Mouse (Mus musculus): ENCODE measurements around the gene Fars2.

Gene Fars2

DNA sequence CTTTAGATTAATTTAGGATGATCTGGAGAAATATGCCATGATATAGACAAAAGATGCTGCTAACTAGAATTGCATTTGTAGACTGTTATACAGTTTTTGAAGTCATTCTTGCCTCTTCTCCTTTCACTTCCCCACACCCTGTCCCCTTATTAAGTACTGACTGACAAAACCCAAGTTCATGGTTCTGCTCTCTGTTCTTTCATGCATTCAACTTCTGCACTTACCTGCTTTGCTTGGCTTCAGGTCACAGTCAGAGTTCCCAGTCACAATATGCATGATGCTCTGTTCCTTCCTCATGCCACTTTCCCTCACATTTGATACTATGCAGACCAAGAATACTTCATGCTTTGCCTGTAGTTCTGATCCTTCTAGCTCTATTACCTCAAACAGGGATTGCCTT is 105.5 kb downstream of the Fars2 start:
- no peak for DNase-seq

DNA sequence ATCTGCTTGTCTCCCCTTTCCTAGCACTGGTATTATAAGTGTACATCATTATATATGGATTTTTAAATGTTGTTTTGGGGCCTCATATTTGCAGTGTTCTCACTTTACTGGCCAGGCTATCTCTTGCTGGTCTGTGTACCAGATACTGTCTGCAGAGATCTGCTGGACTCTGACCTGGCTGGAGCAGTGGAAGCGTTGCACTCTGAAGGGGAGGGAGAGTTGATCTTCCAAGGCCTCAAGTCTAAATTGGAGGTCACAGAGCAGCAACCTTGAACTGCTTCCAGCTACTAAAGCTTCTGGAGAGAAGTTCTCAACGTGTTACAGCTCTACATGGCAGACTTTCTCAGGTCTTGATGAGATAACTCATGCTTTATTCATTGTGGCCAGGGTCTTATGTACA is 107.2 kb downstream of the Fars2 start:
- DNase-seq = no peak

DNA sequence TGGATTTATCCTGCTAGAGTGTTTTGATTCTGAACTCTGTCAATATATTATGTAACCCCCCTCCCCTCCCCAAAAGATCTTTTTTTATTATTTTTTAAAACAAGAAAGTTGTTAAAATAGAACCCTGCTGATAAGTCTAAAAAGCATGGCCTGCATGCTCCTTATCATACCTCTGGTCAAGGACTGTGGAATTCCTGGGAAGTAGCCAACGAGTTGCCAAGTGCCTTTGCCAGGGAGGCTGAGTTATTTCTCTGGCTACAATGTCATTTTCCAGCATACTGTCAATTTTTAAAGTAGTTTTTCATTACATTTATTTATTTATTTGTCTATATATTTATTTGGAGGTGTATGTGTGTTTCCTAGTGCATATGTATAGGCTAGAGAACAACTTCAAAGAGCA is 125.0 kb downstream of the Fars2 start:
- DNase-seq = no peak

DNA sequence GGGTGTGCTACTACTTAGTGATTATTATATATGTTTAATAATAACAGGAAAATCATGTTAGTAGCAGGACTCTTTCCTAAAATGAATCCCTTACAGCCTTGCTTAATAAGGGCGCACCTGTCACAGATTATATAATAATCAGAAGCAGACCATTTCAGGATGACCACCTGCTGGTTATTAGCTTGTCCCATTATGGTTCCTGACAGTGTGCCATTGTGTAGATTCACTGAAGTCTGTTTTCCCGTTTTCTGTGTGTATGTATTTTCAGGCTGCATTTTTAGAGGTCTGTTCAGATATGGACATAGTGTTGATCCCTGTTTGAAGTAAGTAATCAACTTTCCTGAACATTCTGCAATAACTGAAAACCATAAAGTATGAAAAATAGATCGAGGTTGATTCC is 136.7 kb downstream of the Fars2 start:
- peak; percentile 74 for DNase-seq

DNA sequence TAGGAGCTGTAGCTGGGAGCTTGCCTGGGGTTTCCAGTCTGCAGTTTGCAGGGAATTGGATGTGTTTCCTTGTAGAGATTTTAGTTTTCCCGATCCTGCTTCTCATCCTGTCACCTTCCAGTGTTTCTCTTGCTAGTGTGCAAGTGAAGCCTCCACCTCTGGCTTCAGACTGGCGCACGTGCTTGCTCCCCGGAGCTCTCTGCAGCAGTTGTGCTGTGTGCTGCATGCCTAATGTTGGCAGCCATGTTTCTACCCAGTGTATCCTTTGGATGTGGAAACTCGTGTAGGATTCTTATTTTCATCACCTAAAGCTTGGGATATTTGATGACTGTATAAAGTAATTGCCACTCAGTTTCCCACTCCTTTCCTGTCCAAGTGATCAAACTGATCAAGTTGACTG is 140.0 kb downstream of the Fars2 start:
- no peak for DNase-seq

DNA sequence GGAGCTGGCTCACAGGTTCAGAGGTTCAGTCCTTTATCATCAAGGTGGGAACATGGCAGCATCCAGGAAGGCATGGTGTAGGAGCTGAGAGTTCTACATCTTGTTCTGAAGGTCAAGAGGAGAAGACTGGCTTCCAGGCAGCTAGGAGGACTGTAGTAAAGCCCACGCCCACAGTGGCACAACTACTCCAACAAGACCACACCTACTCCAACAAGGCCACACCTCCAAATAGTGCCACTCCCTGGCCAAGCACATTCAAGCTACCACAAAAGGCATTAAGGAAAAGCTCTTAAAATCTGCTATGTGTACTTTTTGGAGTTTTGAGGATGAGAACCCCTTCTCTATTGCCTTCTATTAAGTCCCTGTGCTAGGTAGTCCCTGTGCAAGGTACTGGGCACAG is 142.5 kb downstream of the Fars2 start:
- no peak for DNase-seq

DNA sequence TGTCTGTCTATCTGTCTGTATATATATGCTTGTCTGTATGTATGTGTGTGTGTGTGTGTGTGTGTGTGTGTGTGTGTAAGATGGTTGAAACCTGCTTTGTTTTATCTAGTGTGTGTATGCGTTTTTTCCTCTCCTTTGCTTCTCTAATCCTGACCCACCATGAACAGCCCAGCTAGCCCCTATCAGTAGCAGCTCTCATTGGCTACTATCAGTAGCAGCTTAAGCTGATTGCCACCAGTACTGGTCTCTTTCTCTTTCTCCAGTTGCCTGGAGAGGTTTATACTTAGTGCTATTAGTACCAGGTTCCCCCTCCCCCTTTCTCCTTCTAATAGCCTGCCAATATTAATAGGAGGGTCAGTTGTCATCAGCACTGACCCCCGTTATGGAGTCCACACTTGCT is 144.1 kb downstream of the Fars2 start:
- DNase-seq = no peak

DNA sequence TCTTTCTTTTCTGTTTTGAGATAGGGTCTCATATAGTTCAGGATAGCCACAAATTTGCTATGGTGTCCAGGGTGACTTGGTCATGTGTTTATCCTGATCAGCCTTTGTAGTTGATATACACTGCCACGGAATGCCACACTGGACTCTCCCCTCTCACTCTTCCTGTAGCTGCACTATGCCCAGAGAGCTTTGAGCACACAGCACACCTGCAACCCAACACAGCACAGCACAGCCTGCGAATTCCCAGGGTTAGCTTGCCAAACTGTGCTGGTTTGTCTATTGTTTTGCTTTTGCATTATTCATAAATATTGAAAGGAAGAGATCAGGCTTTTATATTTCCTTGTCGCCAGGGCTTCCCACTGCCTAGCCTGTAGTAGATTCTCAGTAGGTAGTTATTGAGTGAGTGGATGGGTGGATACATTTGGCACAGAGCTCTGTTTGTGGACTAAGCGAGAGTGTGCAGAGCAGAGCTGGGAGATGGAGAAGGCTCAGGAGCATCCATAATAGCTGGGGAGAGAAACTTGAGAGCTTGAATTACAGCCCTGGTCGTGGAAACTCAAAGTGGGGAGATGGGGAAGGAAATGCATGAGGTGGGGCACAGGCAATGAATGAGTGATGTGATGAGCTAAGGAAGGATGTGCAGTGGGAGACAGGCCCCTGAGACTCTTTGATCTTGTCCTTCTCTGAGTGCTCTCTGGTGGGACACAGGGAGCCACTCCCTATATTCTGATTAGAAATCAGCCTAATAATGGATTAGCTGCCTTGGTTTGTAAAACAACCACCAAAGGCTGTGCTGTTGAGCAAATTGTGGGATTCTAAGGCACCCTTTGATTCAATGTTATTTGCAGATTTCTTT is 146.3 kb downstream of the Fars2 start:
- DNase-seq = no peak

DNA sequence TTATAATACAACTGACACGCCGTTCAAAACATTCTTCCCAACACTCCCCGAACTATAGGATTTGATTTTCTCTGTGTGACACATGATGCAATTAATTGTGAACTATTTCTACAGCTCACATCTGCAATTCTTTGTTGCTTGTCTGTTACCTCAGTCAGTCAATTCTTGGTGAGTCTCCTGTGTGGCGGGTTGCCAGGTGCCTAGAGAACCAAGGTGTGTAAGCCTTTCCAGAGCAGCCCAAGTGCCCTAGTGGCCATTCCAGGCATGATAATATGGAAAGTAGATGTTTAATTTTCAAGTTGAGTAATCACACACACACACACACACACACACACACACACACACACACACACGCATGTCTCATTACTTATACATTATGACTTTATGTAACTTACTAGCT is 147.2 kb downstream of the Fars2 start:
- DNase-seq = peak; percentile 24

DNA sequence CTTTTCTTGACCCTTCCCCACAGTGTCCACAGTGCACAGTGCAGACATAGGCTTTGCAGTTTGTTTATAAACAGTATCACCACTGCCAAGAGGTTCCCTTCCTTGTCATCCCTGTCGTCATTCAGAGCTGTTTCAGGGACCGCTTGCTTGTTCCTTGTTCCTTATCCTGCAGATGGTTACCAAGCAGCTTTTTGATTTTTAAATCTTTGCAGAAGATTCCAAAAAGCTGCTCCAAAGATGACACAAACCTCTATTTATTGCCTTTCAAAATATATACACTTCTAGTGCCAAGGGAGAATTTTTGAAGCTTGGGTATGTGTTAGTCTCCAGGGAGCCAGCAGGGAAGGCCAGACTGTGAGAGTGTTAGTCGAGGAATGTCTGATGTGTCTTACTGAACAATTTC is 148.1 kb downstream of the Fars2 start:
- DNase-seq = no peak

DNA sequence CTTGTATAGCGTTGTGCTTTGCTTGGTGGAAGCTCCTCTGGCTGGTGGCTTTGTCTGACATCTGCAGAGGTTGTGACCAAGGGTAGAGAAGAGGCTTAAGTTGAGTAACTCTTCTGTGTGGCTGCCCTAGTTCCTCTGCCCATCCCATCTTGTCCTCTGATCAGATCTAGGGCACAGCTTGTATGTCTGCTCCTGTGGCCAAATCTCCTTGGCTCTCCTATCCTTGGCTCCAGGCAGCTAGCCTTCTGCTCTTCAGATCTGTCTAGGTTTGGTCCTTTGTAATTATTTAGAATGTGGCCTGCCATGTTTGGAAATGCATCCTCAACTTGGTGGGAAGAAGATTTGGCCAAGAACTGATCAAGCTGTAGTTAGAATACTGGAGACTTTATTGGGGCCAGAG is 150.2 kb downstream of the Fars2 start:
- peak; percentile 23 for DNase-seq

DNA sequence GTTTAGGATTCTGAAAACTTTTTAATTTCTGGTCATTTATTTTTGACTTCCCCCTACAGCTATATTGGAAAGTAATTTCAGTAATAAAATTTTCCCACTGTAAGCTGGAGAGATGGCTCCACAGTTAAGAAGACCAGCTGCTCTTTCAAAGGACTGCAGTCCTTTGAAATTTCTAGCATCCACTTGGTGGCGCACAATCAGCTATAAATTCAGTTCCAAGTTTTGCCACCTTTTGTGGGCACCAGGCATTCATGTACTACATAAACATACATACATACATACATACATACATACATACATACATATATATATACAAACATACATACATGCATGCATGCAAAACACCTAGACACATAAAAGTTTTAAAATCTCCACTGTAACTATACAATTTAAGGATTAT is 153.7 kb downstream of the Fars2 start:
- no peak for DNase-seq

DNA sequence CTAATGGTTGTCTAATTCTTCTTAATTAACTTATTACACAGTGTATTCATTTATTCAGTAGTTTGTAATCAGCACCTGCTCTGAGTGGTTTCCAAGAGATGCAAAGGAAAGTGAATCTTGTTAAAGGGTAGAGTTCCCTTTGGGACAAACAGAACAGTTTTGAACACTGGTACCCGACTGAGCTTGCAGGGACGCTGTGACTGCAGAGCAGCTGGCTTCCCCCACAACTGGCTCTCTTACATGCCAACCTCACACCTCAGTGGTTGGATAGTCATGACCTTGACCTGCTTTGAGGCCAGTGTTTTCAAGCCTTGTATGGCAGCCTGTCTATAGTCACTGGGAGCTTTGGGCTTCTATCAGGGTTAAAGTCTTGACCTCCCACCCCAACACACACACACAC is 156.3 kb downstream of the Fars2 start:
- no peak for DNase-seq

DNA sequence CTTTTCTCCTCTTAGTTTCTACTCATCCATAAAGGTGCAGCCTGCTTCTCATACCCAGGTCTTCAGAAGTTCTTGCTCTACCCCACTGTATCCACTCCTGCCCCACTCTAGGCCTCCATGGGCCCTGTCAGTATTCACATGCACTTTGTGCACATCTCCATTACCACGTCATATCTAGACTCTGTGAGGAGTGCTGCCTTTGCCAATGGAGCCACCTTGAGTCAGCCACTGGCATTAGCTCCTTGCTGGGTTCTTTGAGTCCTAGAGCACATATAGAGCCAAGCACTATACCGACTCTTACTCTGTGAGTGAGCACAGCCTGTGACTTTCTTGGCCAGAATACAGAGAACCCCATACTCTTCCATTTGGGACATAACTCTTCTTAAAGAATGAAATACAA is 159.0 kb downstream of the Fars2 start:
- DNase-seq = no peak

DNA sequence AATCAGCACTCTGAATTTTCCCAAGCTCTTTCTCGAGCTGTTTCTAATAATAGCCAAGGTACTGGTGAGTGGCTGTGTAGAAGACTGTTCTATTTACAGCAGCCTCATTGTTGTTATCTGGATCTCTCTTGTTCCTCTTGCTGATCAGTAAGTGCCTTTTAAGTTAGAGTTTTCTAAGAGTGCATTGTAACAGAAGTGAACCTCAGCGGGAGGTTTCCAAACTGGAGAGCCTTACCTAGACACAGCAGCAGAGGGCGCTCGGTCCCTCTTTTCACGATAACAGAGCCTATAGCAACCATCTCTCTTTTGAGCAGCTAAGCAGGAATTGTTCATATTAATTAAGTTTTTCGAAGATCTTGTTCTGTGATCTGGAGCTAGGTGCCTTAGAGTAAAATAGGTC is 164.8 kb downstream of the Fars2 start:
- DNase-seq = peak; percentile 78

DNA sequence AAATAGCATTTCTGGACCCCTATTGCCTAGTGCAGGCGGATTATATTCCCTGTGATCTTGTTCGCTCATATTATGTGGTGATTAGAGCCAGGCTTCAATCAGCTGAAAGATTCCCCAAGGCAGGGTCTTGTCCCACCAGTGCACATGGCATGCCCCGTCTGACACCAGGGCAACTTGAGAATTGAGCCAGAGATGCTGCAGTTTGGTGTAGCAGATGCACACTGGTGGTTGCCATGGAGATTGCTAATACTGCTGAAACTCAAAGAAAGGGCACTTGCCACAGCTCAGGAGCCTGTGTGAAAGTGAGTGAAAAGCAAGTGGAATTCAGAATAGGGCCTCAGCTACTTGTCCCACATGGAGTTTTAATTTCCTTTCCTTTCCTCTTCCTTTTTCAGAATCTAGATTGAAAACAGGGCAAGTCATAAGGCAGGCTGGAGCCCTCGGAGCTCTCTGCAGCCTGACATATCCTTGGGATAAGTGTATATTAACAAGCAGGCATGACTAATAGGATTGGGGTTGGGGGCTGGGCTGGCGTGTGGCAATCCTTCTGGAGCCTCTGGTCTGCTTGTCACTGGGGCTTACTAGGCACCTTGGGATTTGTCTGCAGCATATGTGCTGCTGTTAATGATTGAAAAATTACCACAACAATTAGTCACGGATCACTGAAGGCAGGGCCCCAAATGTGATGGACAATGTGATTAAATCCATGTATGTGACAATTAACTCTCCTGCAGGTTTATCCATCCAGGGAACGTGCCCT is 165.8 kb downstream of the Fars2 start:
- no peak for DNase-seq

DNA sequence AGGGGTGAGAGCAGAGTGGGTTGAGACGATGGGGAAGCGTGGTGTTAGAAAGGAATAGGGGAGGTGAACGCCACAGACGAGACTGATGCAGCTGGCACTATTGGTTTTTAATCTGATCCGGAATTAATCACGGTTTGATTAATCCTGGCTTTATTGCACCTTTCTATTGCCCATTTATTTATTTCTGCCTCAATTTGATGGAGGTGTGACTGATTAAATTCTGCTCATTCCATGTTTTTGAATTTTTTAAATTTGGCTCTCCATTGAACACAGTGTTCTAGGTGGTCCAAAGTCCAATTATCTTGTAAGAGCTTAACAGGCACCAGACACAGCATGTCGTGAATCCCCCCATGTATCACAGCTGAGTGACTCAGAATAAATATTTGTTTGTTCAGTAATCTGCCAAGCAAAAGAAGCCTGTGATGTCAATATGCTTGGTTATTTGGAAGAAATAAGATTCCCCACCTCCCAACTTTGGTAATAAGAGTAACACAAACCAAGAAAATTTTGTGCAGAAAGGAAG is 166.4 kb downstream of the Fars2 start:
- DNase-seq = no peak

DNA sequence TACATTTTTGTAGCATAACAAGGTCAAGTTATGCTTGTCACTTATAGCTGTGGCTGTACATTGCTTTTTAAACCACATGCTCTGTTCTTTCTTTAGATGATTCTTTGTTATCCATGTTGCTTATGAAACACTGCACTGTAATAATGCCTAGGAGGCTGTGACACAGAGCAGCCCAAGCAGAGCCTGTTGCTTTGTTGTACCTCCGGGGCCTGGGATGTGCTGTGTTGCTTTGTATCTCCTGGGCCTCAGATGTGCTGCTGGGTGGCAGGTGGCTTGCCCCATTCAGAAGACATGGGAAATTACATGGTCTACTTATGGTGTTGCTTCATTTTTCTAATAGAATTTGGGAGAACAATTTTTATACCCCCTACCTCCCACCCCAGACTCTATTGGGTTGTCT is 166.9 kb downstream of the Fars2 start:
- DNase-seq = no peak

DNA sequence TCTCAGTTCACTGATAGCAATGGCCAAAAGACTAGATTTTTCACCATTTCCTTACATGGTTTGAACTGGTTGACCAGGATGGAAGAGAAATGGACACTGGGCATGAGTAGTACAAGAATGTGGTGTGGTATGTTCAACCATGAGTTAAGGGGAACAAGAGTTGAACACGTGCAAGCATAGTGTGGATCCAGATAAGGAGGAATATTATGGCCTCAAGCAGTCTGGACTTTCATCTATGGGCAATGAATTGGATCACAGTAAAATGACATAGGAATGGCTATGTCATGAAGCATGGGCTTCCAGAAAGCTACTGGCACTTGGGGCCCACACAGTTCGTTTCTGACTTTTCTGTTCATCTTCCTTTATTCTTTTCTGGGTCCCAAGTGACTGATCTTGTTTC is 168.0 kb downstream of the Fars2 start:
- no peak for DNase-seq

DNA sequence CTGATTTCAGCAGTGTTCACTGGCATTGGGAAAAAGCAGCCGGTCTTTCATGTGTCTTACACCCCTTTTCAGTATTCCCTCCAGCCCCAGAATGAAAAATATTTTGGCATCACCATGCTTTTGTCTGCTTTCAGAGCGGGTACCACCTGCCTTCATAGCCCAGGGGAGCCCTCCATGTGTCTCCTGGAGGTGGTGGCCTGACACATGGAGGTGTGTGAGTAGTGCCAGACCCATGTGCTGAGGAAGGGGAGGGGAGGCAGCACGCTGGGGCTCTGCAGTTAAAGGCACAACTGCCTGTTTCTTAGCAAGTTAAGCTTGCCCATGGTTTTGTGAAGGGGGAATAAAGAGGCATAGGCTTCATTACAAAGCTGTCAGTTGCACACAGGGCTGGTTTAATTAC is 176.3 kb downstream of the Fars2 start:
- DNase-seq = no peak

DNA sequence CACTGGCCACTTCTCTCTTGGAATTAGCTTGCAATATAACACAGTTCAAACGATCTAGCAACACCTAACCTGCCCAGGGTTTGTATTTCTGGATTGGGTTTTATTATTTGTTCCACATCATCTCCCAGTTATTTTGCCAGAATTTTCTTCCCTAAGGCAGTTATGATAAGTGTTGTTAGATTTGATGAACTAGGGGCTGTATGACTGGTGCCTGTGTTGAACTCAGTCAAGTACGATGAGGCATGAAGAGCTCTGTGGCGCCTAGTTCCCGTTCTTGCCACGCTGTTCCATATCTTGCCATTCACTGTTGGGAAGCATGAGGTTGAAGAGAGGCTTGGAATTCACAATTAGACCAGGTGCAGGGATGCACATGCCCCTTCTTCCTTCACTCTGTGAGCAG is 177.3 kb downstream of the Fars2 start:
- DNase-seq = no peak

DNA sequence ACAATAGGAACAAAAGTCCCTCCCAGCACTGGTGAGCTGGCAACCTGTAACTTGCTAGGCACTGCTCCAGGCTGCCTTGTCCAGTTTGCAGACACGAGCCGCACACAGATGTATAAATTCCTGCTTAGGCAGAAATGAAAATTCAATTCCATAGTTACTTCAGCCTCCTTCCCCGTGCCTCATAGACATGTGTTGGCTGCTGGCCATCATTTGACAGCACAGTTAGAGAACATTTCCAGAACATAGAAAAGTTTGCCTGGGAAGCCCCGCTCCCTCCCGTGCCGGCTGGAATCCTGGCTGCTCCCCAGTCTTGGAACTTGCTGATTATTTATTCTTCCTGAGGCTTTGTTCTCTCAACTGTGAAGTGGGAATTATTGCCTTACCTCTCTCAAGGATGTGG is 178.6 kb downstream of the Fars2 start:
- no peak for DNase-seq

DNA sequence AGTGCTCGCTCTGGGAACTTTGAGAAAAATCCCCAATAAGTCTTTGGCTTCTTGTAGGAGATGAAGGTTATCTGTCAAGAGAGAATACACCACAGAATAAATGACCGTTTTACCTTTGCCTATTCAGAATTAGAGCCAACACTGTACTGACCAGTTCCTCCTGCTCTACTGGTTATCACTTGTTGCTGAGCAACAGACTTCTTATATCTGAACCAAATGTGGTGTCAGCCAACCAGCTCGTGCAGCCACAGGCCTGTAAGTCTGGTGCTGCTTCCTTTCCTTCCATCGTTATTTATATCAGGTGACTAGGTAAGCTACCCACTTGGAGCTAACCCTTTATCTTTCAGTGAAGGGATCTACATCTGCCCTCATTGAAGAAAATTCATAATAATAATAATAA is 179.4 kb downstream of the Fars2 start:
- DNase-seq = no peak

Measured in cerebellum, adult 9-10 months (tissue).